Mouse (Mus musculus) heart, adult 2 months (tissue): ENCODE measurements around the gene Klf2. TPM values are rescaled to one million over a fixed set of nuclear protein-coding genes. Genes with fewer than 3 reads are reported as not detected.

ENCODE experiments used
- DNase-seq, 2 experiments: peaks; one replicate each; pipeline ENCODE4 v3.0.0; 2021
- H3K27ac ChIP-seq: fragments of 200-600 bp; 2 replicates; pipeline ENCODE4 v1.8.1; 2022
- H3K27me3 ChIP-seq: fragments of 200-500 bp; 2 replicates; pipeline ENCODE4 v1.6.1; 2012; ENCODE audit warnings: mild to moderate bottlenecking, low read length, inconsistent platforms, mixed read lengths; ENCODE audit not compliant: control insufficient read depth, insufficient read depth
- H3K36me3 ChIP-seq: fragments of 200-500 bp; 2 replicates; pipeline ENCODE4 v1.6.1; 2012; ENCODE audit warnings: low read length, inconsistent platforms; ENCODE audit not compliant: control insufficient read depth, insufficient read depth
- H3K4me1 ChIP-seq: fragments of 200-500 bp; 2 replicates; pipeline ENCODE4 v1.6.1; 2011; ENCODE audit warnings: low read length; ENCODE audit not compliant: control insufficient read depth, insufficient read depth
- H3K4me3 ChIP-seq: fragments of 200-600 bp; 2 replicates; pipeline ENCODE4 v1.8.1; 2022
- H3K79me2 ChIP-seq: fragments of 200-500 bp; replicated peaks from 2 replicates; pipeline ENCODE4 v1.6.1; 2012; ENCODE audit warnings: mild to moderate bottlenecking, inconsistent platforms, low read length, moderate library complexity, mixed read lengths; ENCODE audit not compliant: control insufficient read depth, insufficient read depth
- H3K9ac ChIP-seq: fragments of 200-500 bp; 2 replicates; pipeline ENCODE4 v1.6.1; 2012; ENCODE audit warnings: low read depth, mild to moderate bottlenecking, control low read depth, inconsistent platforms, low read length, mixed read lengths
- CTCF ChIP-seq: fragments of 200-600 bp; IDR thresholded peaks from 2 replicates; pipeline ENCODE4 v1.8.1; 2022; ENCODE audit warnings: antibody characterized with exemption, mild to moderate bottlenecking, moderate library complexity
- EP300 ChIP-seq: fragments of 200-500 bp; IDR thresholded peaks from 2 replicates; pipeline ENCODE4 v1.6.1; 2011; ENCODE audit warnings: low read depth, low read length, control low read depth; ENCODE audit not compliant: insufficient read depth
- POLR2A ChIP-seq: fragments of 200-500 bp; IDR thresholded peaks from 2 replicates; pipeline ENCODE4 v1.6.1; 2011; ENCODE audit warnings: mild to moderate bottlenecking, low read depth, low read length, control low read depth; ENCODE audit not compliant: insufficient read depth
- WGBS: fragments of 180-500 bp; shearing (Covaris S2); methylation state at CpG from one replicate; pipeline ENCODE4 v1.1.7; 2018; 5-methylcytosine and 5-hydroxymethylcytosine counted together
- intact Hi-C: fragments of 180-260 bp; cut with DNase I; formaldehyde crosslinking; loops from one replicate; pipeline ENCODE4 v1.15.1; 2025
- polyA plus RNA-seq: library from polyadenylated mRNA; depleted of rRNA; stranded (reverse); fragments of >200 nt; gene quantifications from 2 replicates; pipeline ENCODE4 v1.2.3, GENCODE M21; 2012
- total RNA-seq, 2 experiments: library from RNA; stranded (reverse); gene quantifications; 2 replicates each; pipeline ENCODE4 v1.2.3; 2021

Gene Klf2
- total and polyA plus RNA-seq, 3 experiments: 42.6 to 92.7 (median 76.0) TPM

DNA sequence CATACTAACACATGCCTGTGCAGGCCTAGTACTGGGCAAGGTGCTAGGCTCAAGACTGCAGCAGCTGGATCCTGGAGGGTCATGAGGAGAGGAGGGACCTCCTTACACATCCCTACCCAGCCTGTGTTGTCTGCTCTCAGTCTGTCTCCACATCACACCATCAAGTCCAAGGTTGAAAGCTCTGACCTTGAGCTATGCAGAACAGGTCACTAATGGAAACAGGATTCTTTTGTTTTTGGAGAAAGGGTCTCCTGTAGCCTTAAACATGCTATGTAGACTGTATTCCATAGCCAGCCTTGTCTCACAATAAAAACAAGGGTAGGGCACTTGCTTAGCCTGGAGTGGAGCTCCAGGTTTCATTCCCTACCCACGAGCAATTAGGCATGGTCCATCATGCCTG lies 30.1 kb downstream of the Klf2 start:
- Histone ChIP-seq H3K27me3 (no peaks in the 10 kb centered on the region), H3K9ac (no peak overlapping the region), H3K27ac (no peak overlapping the region; the same call in 1 of the 2 replicates), H3K4me3 (no peak overlapping the region), H3K36me3 (peaks cover 6% of the 10 kb centered on the region), H3K4me1 (peaks cover 20% of the 10 kb centered on the region), H3K79me2 (no peaks in the 10 kb centered on the region)
- no peak for DNase-seq
- TF ChIP-seq EP300: no peak
- TF ChIP-seq POLR2A: no peak
- TF ChIP-seq CTCF: no peak
- intact Hi-C loops: no loop called here
- WGBS: 91% methylated on average over 1 of the region's 1 CpGs

DNA sequence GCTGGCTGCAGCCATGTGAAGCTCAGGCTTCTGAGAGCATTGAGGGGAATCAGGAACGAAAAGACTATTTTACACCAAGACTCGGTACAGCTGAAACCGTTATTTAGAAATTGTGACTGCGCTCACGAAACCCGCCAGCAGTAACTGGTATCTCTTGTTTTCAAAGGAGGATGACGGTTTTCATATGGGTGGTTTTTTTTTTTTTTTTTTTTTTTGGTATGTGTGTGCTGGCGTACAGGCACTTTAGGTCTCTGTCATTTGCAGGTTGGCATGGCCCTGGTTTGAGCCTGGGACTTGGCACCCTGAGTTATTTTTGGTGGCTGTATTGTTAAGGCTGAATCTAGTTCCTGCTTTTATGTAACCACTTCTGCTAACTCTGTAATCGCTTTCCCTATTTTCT lies 31.0 kb downstream of the Klf2 start:
- no peak for TF ChIP-seq EP300
- peaks cover 26% of the 10 kb centered on the region for H3K4me1 ChIP-seq
- no peak overlapping the region for H3K4me3 ChIP-seq
- peaks cover 7% of the 10 kb centered on the region for H3K36me3 ChIP-seq
- H3K27me3 ChIP-seq: no peaks in the 10 kb centered on the region
- intact Hi-C loops: no loop called here
- no peak overlapping the region for H3K9ac ChIP-seq
- WGBS: 78% methylated on average over 9 of the region's 9 CpGs
- DNase-seq: peak in 1 of 2 experiments; percentile 45
- no peaks in the 10 kb centered on the region for H3K79me2 ChIP-seq
- H3K27ac ChIP-seq: peak overlapping the region; percentile 60

DNA sequence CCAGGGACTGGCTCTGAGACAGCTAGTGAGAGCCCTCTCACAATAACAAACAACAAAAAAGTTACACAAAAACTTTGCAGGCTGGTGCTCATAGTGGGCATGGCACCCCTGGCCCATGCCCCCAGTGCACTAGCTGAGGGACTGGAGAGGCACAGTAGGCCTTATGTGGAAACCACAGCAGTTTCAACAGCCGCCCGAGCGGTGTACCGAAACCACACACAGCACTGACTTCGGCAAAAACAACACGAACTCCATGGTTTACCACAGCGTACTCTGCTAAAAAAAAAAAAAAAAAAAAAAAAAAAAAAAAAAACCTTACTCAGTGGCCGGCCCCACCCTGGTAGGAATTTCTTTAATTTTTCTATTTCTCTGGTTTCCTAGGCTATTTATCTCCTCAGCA lies 31.9 kb downstream of the Klf2 start:
- no peak overlapping the region for H3K9ac ChIP-seq
- H3K4me1 ChIP-seq: peaks cover 32% of the 10 kb centered on the region
- no peaks in the 10 kb centered on the region for H3K27me3 ChIP-seq
- peak overlapping the region; percentile 60 for H3K27ac ChIP-seq
- no peak overlapping the region for H3K4me3 ChIP-seq
- H3K79me2 ChIP-seq: no peaks in the 10 kb centered on the region
- intact Hi-C loops: no loop called here
- TF ChIP-seq EP300 (no peak), POLR2A (no peak), CTCF (no peak)
- H3K36me3 ChIP-seq: peaks cover 7% of the 10 kb centered on the region
- peak; percentile 28 to 67 for DNase-seq
- 80% methylated on average over 8 of the region's 8 CpGs for WGBS

DNA sequence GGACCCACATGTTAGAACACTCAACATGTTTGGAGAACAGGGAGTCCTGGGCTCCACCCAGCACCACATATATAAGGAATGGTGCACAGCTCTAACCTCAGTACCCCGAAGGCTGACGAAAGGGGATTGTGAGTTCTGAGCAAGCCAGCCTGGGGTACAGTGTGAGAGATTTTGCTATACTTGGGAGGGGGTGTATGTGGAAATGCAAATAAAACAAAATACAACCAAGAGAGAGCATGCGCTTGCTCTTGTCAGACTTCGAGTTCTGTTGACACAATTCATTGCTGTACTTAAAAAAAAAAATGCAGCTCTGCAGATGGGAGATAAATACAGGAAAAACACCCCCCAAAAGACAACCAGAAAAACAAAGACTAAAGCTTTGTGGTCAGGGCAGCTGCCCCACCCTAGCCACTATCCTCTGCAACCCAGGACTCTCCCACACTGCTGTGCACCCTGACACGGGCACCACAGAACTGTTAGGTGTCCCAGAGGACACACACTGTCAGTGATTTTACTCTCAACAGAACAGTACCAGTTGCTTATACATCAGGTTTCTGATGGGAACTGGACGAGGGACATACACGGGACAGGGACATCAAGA lies 32.7 kb downstream of the Klf2 start:
- intact Hi-C loops: no loop called here
- no peak for DNase-seq
- H3K36me3 ChIP-seq: peaks cover 7% of the 10 kb centered on the region
- H3K4me1 ChIP-seq: peaks cover 34% of the 10 kb centered on the region
- no peaks in the 10 kb centered on the region for H3K79me2 ChIP-seq
- TF ChIP-seq POLR2A (no peak), EP300 (no peak), CTCF (no peak)
- WGBS: 61% methylated on average over 7 of the region's 7 CpGs
- no peak overlapping the region for H3K9ac ChIP-seq
- peak overlapping the region; percentile 2 for H3K27ac ChIP-seq
- no peak overlapping the region for H3K4me3 ChIP-seq
- no peaks in the 10 kb centered on the region for H3K27me3 ChIP-seq

DNA sequence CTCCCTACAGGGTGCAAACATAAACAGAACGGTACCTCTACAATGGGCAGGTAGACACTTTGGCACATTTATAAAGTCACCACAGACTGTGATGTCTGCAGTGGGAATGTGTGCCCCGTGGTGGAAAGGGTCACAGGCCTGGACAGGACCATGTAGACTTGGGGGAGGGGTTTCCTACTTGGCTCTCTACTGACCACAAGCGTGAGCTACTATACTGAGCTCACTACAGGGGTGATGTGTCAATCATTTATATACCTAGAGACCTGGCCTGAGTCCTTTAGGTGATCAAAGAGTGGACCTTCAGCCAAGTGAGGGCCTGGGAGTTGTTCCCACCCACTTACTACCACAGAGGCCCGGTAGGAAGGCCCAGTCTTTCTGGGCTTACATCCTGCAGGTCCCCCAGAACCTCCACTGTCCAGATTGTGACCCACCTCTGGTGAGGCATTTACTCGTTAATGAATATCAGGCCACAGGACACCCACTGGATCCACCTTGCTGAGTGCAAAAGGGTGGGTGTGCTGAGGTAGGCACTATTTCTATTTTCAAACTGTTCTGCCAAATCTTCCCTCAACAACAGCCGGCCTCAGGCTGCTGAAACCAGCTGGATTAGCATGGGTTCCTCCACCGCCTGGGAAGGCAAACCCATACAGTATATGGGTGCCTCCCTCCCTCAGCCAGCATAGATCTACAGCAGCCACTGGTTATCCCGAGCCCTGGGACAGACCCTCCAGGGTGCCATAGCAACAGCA lies 34.3 kb downstream of the Klf2 start:
- H3K4me3 ChIP-seq: no peak overlapping the region
- TF ChIP-seq EP300: no peak
- no peak for TF ChIP-seq CTCF
- TF ChIP-seq POLR2A: no peak
- peak overlapping the region; percentile 89 for H3K27ac ChIP-seq
- peaks cover 7% of the 10 kb centered on the region for H3K36me3 ChIP-seq
- peak in 1 of 2 experiments; percentile 28 for DNase-seq
- peak overlapping the region; percentile 2; the same call in 1 of the 2 replicates for H3K9ac ChIP-seq
- no peaks in the 10 kb centered on the region for H3K27me3 ChIP-seq
- intact Hi-C loops: no loop called here
- WGBS: 66% methylated on average over 8 of the region's 8 CpGs
- H3K79me2 ChIP-seq: no peaks in the 10 kb centered on the region
- peaks cover 34% of the 10 kb centered on the region for H3K4me1 ChIP-seq

DNA sequence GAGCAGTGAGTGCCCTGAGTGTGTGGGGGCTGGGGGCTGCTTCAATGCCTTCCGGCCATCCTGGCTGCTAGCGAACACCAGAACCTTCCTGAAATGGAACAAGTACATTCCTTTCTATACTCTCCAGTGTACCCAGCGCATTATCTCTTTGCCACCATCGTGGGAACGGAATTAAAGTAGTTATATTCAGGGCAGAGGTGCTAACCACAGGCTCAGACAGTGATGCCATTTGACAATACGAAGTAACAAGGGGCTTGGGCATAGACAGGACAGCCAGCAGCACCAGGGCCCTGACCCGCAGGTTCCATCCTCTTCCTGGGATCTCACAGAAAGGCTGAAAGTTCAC lies 34.8 kb downstream of the Klf2 start:
- peak overlapping the region; percentile 89 for H3K27ac ChIP-seq
- no peak overlapping the region for H3K4me3 ChIP-seq
- whole genome bisulfite sequencing: 55% methylated on average over 7 of the region's 7 CpGs
- intact Hi-C loops: no loop called here
- peaks cover 34% of the 10 kb centered on the region for H3K4me1 ChIP-seq
- TF ChIP-seq EP300 (no peak), POLR2A (no peak), CTCF (no peak)
- peak in 1 of 2 experiments; percentile 32 for DNase-seq
- H3K9ac ChIP-seq: peak overlapping the region; percentile 2; the same call in 1 of the 2 replicates
- H3K79me2 ChIP-seq: no peaks in the 10 kb centered on the region
- peaks cover 7% of the 10 kb centered on the region for H3K36me3 ChIP-seq
- no peaks in the 10 kb centered on the region for H3K27me3 ChIP-seq
